Mouse (Mus musculus) kidney, embryonic 16.5 days (tissue): ENCODE data around the gene Gm8994. TPM values are rescaled to one million over a fixed set of nuclear protein-coding genes. Genes with fewer than 3 reads are reported as not detected.
"Not testable (repeated sequence)": the region's sequence is repeated elsewhere in the genome, so short reads cannot be mapped to it uniquely, and the experiment has no call there.

Experiments used
- ATAC-seq: fragments of 200-750 bp; cut with Nextera tagmentation; 2 replicates; pipeline ENCODE4 v1.8.0; 2017; ENCODE audit warnings: moderate TSS enrichment; ENCODE audit not compliant: low FRiP score, low TSS enrichment
- H3K27ac ChIP-seq: fragments of 300-500 bp; sonication (generic); 2 replicates; pipeline ENCODE4 v1.5.1; 2014; ENCODE audit warnings: low read length
- H3K27me3 ChIP-seq: fragments of 300-500 bp; sonication (generic); 2 replicates; pipeline ENCODE4 v1.6.1; 2014; ENCODE audit warnings: low read length, control low read depth, mixed read lengths; ENCODE audit not compliant: insufficient read depth
- H3K36me3 ChIP-seq: fragments of 300-500 bp; sonication (generic); 2 replicates; pipeline ENCODE4 v1.6.1; 2014; ENCODE audit warnings: low read length, control low read depth, mixed read lengths; ENCODE audit not compliant: insufficient read depth
- H3K4me1 ChIP-seq: fragments of 300-500 bp; sonication (generic); 2 replicates; pipeline ENCODE4 v1.6.1; 2014; ENCODE audit warnings: low read length, control low read depth, mixed read lengths; ENCODE audit not compliant: insufficient read depth
- H3K4me2 ChIP-seq: fragments of 300-500 bp; sonication (generic); replicated peaks from 2 replicates; pipeline ENCODE4 v1.6.1; 2014; ENCODE audit warnings: low read depth, low read length
- H3K4me3 ChIP-seq: fragments of 300-500 bp; sonication (generic); 2 replicates; pipeline ENCODE4 v1.5.1; 2014; ENCODE audit warnings: mild to moderate bottlenecking, low read length
- H3K9ac ChIP-seq: fragments of 300-500 bp; sonication (generic); replicated peaks from 2 replicates; pipeline ENCODE4 v1.6.1; 2014; ENCODE audit warnings: low read length
- H3K9me3 ChIP-seq: fragments of 300-500 bp; sonication (generic); 2 replicates; pipeline ENCODE4 v1.6.1; 2016; ENCODE audit warnings: low read length, control low read depth
- WGBS: fragments of 180-500 bp; shearing (Covaris S2); extraction: QIAGEN DNeasy Blood & Tissue Kit; methylation state at CpG from one replicate; pipeline ENCODE4 v1.1.7; 2014; 5-methylcytosine and 5-hydroxymethylcytosine counted together
- polyA plus RNA-seq: library from polyadenylated mRNA; unstranded; fragments of >200 nt; fragmentation: Nextera tagmentation; extraction: Ambion mirVana; gene quantifications from 2 replicates; pipeline ENCODE4 v1.2.1, GENCODE M21; 2015

Gene Gm8994
- polyA plus RNA-seq = not detected in 2 replicates

- 92% methylated on average over 4 of the region's 4 CpGs for WGBS
- ATAC-seq = not testable (repeated sequence)
Observed at GRCm38 (mm10) chr6:136327239-136327638, at the start of gene Gm8994. Gene Gm8994, plus strand, starts transcription at chr6:136327539.

GRCm38 (mm10) chr6:136277685-136278084, 49.7 kb upstream of the Gm8994 start:
- no peak overlapping the region for H3K9ac ChIP-seq
- no peaks in the 10 kb centered on the region for H3K9me3 ChIP-seq
- no peak overlapping the region for H3K4me3 ChIP-seq
- H3K27ac ChIP-seq = no peak overlapping the region
- H3K4me2 ChIP-seq = no peak overlapping the region
- no peaks in the 10 kb centered on the region for H3K36me3 ChIP-seq
- H3K27me3 ChIP-seq = no peaks in the 10 kb centered on the region
- no peak for ATAC-seq
- WGBS = 43% methylated on average over 4 of the region's 4 CpGs
- H3K4me1 ChIP-seq = no peaks in the 10 kb centered on the region

More at GRCm38 (mm10) chr6:136327239-136327638, at the start of gene Gm8994:
- H3K27me3 ChIP-seq, H3K27ac ChIP-seq, H3K36me3 ChIP-seq, H3K4me1 ChIP-seq, H3K9ac ChIP-seq, H3K4me3 ChIP-seq, H3K9me3 ChIP-seq, H3K4me2 ChIP-seq: not testable (repeated sequence)

- H3K9me3 ChIP-seq = no peaks in the 10 kb centered on the region
- ATAC-seq = no peak
- H3K4me1 ChIP-seq = no peaks in the 10 kb centered on the region
- no peaks in the 10 kb centered on the region for H3K36me3 ChIP-seq
- H3K27ac ChIP-seq = no peak overlapping the region
- no peak overlapping the region for H3K4me2 ChIP-seq
- 77% methylated on average over 8 of the region's 8 CpGs for WGBS
- H3K27me3 ChIP-seq = no peaks in the 10 kb centered on the region
- H3K9ac ChIP-seq = no peak overlapping the region
- no peak overlapping the region for H3K4me3 ChIP-seq
Observed at GRCm38 (mm10) chr6:136284565-136284964, 42.8 kb upstream of the Gm8994 start.

GRCm38 (mm10) chr6:136286180-136286579, 41.2 kb upstream of the Gm8994 start:
- H3K9ac ChIP-seq = no peak overlapping the region
- 65% methylated on average over 11 of the region's 11 CpGs for WGBS
- no peak overlapping the region for H3K4me2 ChIP-seq
- no peak for ATAC-seq
- no peaks in the 10 kb centered on the region for H3K27me3 ChIP-seq
- H3K36me3 ChIP-seq = no peaks in the 10 kb centered on the region
- no peak overlapping the region for H3K4me3 ChIP-seq
- H3K9me3 ChIP-seq = no peaks in the 10 kb centered on the region
- H3K27ac ChIP-seq = no peak overlapping the region
- no peaks in the 10 kb centered on the region for H3K4me1 ChIP-seq

GRCm38 (mm10) chr6:136286589-136286988, 40.8 kb upstream of the Gm8994 start:
- Histone ChIP-seq H3K9ac (no peak overlapping the region), H3K4me3 (no peak overlapping the region), H3K27me3 (no peaks in the 10 kb centered on the region), H3K4me2 (no peak overlapping the region), H3K9me3 (no peaks in the 10 kb centered on the region), H3K27ac (no peak overlapping the region), H3K4me1 (no peaks in the 10 kb centered on the region), H3K36me3 (no peaks in the 10 kb centered on the region)
- 76% methylated on average over 4 of the region's 4 CpGs for WGBS
- ATAC-seq = no peak

- no peak overlapping the region for H3K4me2 ChIP-seq
- H3K27ac ChIP-seq = no peak overlapping the region
- WGBS = 85% methylated on average over 3 of the region's 3 CpGs
Observed at GRCm38 (mm10) chr6:136291424-136291823, 35.9 kb upstream of the Gm8994 start.

GRCm38 (mm10) chr6:136291951-136292714, 35.2 kb upstream of the Gm8994 start:
- no peak overlapping the region for H3K27ac ChIP-seq
- H3K9ac ChIP-seq = no peak overlapping the region
- 41% methylated on average over 11 of the region's 11 CpGs for WGBS
- H3K4me2 ChIP-seq = peak overlapping the region; percentile 3; the same call in 1 of the 2 replicates
- peaks cover 12% of the 10 kb centered on the region for H3K4me1 ChIP-seq
- H3K27me3 ChIP-seq = no peaks in the 10 kb centered on the region
- H3K36me3 ChIP-seq = no peaks in the 10 kb centered on the region
- H3K9me3 ChIP-seq = peaks cover 3% of the 10 kb centered on the region; the same call in 1 of the 2 replicates
- H3K4me3 ChIP-seq = no peak overlapping the region
- ATAC-seq = no peak

More at GRCm38 (mm10) chr6:136291424-136291823, 35.9 kb upstream of the Gm8994 start:
- Histone ChIP-seq H3K4me1 (peaks cover 12% of the 10 kb centered on the region), H3K36me3 (no peaks in the 10 kb centered on the region), H3K9me3 (peaks cover 3% of the 10 kb centered on the region; the same call in 1 of the 2 replicates), H3K27me3 (no peaks in the 10 kb centered on the region), H3K4me3 (no peak overlapping the region), H3K9ac (no peak overlapping the region)
- ATAC-seq = no peak

GRCm38 (mm10) chr6:136293700-136294099, 33.6 kb upstream of the Gm8994 start:
- H3K27me3 ChIP-seq = no peaks in the 10 kb centered on the region
- H3K4me3 ChIP-seq = no peak overlapping the region
- no peak overlapping the region for H3K27ac ChIP-seq
- ATAC-seq = no peak
- no peak overlapping the region for H3K9ac ChIP-seq
- peaks cover 12% of the 10 kb centered on the region for H3K4me1 ChIP-seq
- H3K36me3 ChIP-seq = no peaks in the 10 kb centered on the region
- H3K4me2 ChIP-seq = no peak overlapping the region
- WGBS = 91% methylated on average over 6 of the region's 6 CpGs
- H3K9me3 ChIP-seq = peaks cover 5% of the 10 kb centered on the region; the same call in 1 of the 2 replicates

- H3K4me2 ChIP-seq = no peak overlapping the region
- H3K27me3 ChIP-seq = no peaks in the 10 kb centered on the region
- no peak overlapping the region for H3K27ac ChIP-seq
- no peak overlapping the region for H3K9ac ChIP-seq
- H3K4me1 ChIP-seq = peaks cover 12% of the 10 kb centered on the region
- H3K4me3 ChIP-seq = no peak overlapping the region
- no peak for ATAC-seq
- peaks cover 9% of the 10 kb centered on the region for H3K9me3 ChIP-seq
- H3K36me3 ChIP-seq = no peaks in the 10 kb centered on the region
- 67% methylated on average over 4 of the region's 4 CpGs for WGBS
Observed at GRCm38 (mm10) chr6:136295821-136296220, 31.5 kb upstream of the Gm8994 start.

- Histone ChIP-seq H3K36me3 (no peaks in the 10 kb centered on the region), H3K27me3 (no peaks in the 10 kb centered on the region), H3K4me3 (no peak overlapping the region), H3K9ac (no peak overlapping the region), H3K4me1 (peaks cover 12% of the 10 kb centered on the region), H3K27ac (no peak overlapping the region), H3K4me2 (no peak overlapping the region), H3K9me3 (peaks cover 9% of the 10 kb centered on the region)
- ATAC-seq = no peak
- 31% methylated on average over 2 of the region's 2 CpGs for WGBS
Observed at GRCm38 (mm10) chr6:136296251-136296650, 31.1 kb upstream of the Gm8994 start.
